Mouse (Mus musculus): Measurements from ENCODE around the gene Hdac1.

The Hdac1 gene

GRCm38 (mm10) chr4:129476047-129476446 lies 66.5 kb downstream of the Hdac1 start:
- DNase-seq (ENCODE audit: low read depth): no peak
